Mouse (Mus musculus) cerebral cortex, adult 2 months (tissue): ENCODE results near the gene Fam107a.

Experiments used
- WGBS: fragments of 180-500 bp; shearing (Covaris S2); methylation state at CpG from one replicate; pipeline ENCODE4 v1.1.7; 2018; 5-methylcytosine and 5-hydroxymethylcytosine counted together

The Fam107a gene

GRCm38 (mm10) chr14:8317194-8318097, at the start of gene Fam107a:
Fam107a (minus strand) TSS chr14:8318023.
- WGBS = 26% methylated on average over 41 of the region's 41 CpGs

GRCm38 (mm10) chr14:8367121-8367520, 49.3 kb upstream of the Fam107a start:
- WGBS = 17% methylated on average over 1 of the region's 1 CpGs

DNA sequence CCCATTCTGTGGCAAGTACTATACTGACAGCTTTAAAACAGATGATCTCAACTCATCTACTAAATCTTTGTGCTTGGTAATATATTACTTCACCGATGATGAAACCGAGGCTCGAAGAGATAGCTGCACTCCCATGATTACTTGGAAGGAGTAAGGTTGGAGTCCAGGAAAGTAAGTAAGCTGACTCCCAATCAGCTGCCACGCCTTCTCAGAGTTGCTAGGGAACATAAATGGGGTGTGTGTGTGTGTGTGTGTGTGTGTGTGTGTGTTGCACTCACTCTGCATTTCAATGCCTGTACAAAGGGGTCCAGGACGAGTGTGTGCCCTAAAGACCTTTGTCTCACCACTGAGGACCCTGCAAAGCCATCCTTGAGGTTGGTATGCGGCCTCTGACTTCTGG, 48.0 kb upstream of the Fam107a start:
- 76% methylated on average over 6 of the region's 6 CpGs for WGBS

GRCm38 (mm10) chr14:8356836-8357235, 39.0 kb upstream of the Fam107a start:
- 76% methylated on average over 9 of the region's 9 CpGs for WGBS

DNA sequence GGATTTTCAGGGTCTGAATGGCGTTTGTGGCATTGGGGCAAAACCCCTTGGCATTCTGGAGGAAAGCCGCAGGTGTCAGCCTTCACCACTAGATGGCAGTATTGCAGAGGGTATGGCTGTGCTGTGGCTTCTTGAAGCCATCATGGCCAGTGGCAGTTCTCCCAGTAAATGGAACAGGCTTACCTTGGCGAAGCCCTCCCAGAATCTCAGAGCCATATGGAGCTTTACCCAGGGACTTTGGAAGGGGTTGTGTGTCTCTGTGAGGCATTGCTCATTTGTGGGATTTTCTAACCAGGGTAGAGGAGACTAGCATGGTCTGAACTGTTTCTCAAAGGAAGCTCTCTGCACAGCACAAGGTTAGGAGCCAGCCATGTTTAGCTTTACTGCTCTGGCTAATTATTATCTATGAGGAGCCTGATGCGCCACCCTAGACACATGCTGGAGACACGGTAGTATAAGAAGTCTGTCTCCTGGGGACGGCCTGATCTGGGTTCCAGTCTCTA, 38.2 kb upstream of the Fam107a start:
- 38% methylated on average over 6 of the region's 6 CpGs for WGBS

- 58% methylated on average over 9 of the region's 9 CpGs for WGBS
Measured at GRCm38 (mm10) chr14:8348927-8349326, 31.1 kb upstream of the Fam107a start.

GRCm38 (mm10) chr14:8346255-8346997, 28.6 kb upstream of the Fam107a start:
- 28% methylated on average over 7 of the region's 7 CpGs for WGBS

DNA sequence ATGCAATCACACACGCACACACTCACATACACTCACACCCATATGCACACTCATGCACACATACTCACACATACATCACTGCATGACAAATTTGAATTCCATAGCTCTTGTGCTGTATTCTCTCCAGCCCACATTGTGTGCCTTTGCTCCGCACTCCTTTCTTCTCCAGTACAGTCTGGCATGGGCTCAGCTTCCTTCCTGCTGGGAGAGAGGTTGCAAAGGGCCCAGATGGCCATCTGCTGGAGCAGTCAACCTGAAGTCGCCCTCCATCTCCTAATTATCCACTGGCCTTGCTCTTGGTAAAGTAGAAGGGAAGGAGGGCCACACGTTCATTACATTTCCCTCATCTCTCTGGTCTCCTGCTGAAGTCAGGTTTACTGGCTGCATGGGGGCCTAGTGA, 27.7 kb upstream of the Fam107a start:
- 78% methylated on average over 4 of the region's 4 CpGs for WGBS

- WGBS = 71% methylated on average over 5 of the region's 5 CpGs
Measured at GRCm38 (mm10) chr14:8342509-8343106, 24.8 kb upstream of the Fam107a start.

GRCm38 (mm10) chr14:8340226-8340625, 22.4 kb upstream of the Fam107a start:
- WGBS = 39% methylated on average over 4 of the region's 4 CpGs

DNA sequence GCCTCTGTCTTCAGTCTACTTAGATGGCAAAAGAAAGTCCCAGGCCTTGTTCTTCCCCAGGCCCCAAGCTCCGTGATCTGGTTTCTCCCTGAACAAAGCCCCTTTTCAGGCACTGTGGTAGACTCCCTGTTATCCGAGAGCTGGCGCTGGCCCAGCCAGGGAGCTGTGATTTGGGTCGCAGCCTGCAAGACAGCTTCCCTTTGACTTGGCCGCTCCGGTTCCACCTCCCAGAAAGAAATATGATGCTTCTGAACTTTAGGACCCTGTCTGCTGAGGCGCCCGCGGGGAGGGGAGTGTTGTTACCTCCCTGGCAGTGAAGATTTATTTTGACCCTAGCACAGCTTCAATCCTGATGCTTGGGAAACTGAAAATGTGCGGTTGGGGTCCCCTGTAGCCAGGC, 18.1 kb upstream of the Fam107a start:
- 59% methylated on average over 10 of the region's 10 CpGs for WGBS

DNA sequence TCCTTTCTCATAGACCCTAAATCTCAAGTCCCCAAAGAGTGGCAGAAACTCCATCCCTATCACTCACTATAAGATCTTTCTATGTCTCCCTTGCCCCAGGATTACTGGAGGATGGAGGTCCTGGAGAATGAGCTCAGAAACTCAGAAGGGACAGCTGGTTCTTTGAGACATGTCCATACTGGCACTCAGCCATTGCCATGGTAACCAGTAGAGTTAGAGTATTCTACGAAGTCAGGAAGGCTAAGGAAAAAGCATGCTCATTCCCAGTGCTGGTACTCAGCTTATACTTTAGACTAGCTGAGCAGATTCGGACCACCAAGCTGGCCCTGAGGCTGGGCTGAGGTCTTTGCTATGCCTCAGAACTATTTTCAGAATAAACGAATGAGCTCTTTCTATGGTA, 16.7 kb upstream of the Fam107a start:
- 54% methylated on average over 3 of the region's 3 CpGs for WGBS

DNA sequence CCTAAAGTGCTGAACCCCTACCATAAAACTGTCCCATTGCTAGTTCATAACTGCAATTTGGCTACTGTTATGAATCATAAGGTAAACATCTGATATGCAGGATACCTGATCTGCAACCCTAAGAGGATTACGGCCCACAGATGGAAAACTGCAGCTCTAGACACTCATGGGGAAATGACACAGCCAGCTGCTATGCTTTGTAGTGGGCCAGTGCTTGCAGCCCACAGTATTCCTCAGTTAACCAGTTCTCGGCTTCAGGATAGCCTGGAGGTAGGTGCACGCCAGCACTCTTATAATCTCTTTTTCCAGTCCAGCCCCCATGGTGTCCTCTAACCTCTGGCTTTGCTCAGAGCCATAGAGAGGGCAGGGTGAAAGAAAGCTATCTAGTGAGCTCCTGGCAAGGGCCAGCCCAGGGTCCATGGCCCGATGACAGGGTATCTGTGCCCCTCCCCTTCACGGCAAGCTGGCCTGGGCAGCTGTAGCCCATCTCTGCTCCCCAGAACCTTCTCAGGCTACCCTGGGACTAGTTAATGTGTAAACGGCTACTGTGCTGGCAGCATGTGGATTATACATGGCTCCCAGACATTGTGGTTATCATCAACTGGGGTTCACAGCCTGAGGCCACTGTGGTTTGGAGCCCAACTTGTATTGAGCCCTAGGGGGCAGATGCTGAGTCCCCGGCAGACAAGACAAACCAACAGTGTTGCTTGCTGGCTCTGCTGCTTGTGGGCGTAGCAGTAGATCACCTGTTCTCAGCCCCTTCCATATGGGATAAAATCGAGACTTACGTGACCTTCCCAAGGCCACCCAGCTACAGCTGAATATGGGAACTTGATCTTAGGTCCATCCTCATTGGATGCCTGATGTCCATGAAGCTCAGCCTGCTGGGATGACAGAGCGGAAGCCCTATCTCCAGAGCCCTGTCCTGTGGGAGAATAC, 14.8 kb upstream of the Fam107a start:
- 93% methylated on average over 11 of the region's 11 CpGs for WGBS

DNA sequence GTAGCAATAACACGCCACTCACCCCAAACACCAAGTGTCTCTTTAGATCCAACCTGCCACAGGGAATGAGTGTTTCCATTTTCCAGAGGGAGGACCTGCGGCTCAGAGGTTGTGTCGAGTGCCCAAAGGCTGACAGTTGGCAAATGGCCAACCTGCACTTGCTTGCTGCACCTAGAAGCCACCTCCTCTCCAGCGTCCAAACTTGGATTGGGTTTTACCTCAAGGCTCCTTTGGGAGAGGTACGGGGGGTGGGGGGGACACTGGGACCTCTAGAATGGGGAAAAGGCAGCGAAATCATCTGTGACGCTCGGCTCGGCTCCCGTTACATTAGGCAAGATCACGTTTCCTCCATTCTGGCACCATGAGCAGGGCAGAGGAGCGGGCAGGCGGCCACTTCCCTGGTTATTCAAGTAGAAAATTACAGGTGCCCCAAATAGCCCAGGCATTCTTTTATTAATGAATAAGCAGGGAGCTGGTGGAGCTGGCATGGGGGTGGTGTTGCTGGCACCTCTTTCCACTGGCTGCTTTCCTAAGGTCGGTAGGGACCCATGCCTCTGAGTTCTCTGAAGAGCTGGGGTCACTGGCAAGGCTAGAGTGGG, 13.6 kb upstream of the Fam107a start:
- WGBS = 63% methylated on average over 14 of the region's 14 CpGs

DNA sequence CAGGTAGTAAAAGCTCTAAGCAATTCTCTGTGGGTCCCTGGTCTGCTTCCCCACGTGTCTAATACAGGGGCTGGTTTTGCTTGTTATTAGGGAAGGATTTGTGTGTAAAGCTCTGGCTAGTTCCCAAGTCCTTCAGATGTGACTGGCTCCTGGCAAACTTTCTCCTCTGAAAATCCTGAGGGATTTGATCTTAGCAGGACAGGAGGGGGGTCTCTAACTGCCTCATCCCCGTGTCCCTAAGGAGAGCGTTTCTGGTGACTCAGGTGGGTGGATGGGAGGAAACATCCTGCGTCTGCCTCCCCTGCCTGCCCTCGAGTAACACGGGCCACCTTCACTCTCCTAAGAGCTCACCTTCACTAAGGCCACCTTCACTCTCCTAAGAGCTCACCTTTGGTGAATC, 12.6 kb upstream of the Fam107a start:
- WGBS = 63% methylated on average over 6 of the region's 6 CpGs

- 22% methylated on average over 4 of the region's 4 CpGs for WGBS
Measured at GRCm38 (mm10) chr14:8329552-8329951, 11.7 kb upstream of the Fam107a start.

GRCm38 (mm10) chr14:8327371-8327770, 9.5 kb upstream of the Fam107a start:
- 72% methylated on average over 1 of the region's 1 CpGs for WGBS

- WGBS = 67% methylated on average over 4 of the region's 4 CpGs
Measured at GRCm38 (mm10) chr14:8325746-8326145, 7.9 kb upstream of the Fam107a start.

DNA sequence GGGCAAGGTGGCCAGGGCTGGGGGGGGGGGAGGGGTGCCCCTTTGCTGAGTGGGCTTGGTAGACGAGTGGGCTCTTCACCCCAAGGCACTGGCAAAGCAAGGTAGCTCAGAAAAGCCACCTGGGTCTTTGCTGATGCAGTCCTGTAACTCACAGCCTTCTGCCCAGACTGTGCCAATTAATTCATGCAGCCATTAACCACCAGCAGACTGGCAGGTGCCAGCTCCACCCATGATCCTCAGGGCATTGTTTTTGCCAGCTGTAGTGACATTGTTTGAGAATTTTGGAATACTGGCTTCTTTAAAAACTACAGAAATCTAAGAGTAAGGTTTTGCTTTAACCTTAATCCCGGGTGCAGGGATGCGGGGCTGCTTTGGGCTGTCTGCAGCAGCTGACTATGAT, 2.7 kb upstream of the Fam107a start:
- WGBS = 86% methylated on average over 3 of the region's 3 CpGs

DNA sequence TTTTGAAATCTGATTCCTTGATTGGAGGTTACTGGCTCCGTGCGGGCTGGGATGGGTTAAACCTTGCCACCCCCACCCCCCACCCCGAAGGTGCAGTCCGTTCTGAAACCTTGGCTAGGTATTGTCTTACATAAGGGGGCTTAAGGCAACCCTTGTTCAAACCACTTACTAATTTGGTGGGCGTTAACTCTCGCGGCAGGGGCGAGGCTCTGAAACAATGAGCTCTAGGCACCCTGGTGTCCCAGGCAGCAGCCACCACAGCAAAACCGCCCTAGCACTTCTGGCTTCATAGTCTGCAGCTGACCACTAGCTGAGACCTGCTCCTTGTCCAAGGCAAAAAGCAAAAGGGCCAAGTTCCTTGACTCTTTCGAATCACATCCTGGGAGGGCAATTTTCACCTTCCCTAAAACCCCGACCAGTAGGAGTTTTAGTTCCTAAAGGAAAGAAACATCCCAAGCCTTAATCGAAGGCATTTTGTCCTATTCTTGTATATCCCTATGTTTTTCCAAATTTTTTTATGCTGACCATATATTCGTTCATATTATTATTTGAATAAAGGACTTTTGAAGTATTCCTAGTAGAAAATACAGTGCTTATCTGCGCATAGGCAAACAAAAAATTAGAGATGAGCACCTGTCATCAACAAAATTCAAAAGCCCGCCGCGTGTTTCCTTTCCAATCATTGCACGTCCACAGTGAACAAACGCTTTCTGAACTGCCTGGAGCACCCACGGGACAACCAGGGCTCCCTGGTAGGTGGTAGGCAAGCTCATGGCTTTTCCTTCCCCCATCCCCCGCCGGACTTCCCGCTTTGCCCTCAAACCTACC, 1.2 kb downstream of the Fam107a start:
- WGBS = 16% methylated on average over 23 of the region's 23 CpGs
